Comparison of ENCODE assay signal across 10 mouse cellular contexts in genomic region chr3:98197711-98198532, GRCm38 (mm10). TPM values are rescaled to one million over a fixed set of nuclear protein-coding genes. Genes with fewer than 3 reads are reported as not detected.
A peak's percentile ranks its signal among the peaks of the same experiment; 100 is the strongest.
DNase-seq lines count a peak whose midpoint lies in the region; ATAC-seq and TF ChIP-seq lines count a peak whose summit lies in the region.
"Had no signal": no experiment of that assay in that cellular context is flagged by ENCODE, and none has a peak within 500 bp of the region (broad histone marks: within the 10 kb centered on the region; RNA-seq: fewer than 3 reads in every experiment).

No protein-coding gene starts in this region.

- H3K4me1 ChIP-seq in forebrain, embryonic 10.5 days, result peaks cover 23% of the 10 kb centered on the region
- H3K4me1 ChIP-seq in forebrain, embryonic 11.5 days (replicated peaks; ENCODE audit: control insufficient read depth, insufficient read depth, low read length), result peaks cover 3% of the 10 kb centered on the region; the same call in 1 of the 2 replicates
- H3K4me1 ChIP-seq in liver, embryonic 14.5 days (replicated peaks; ENCODE audit: control insufficient read depth in 2 of 2, insufficient read depth in 2 of 2, low read length in 1 of 2), result peaks cover 0 to 9% of the 10 kb centered on the region in 2 experiments; a peak in 1 of 4 replicates

- no peak for ATAC-seq in forebrain, embryonic 11.5 days (replicated peaks; ENCODE audit: low FRiP score)
- peak; percentile 48; the same call in 1 of the 2 replicates for ATAC-seq in liver, embryonic 14.5 days (ENCODE audit: insufficient read depth)
- ATAC-seq in granulocyte monocyte progenitor cell, adult 5-6 weeks (replicated peaks; ENCODE audit: poor library complexity, severe bottlenecking), result no peak

- 18% methylated on average over 9 of the region's 9 CpGs for WGBS in forebrain, embryonic 10.5 days
- 17% methylated on average over 9 of the region's 9 CpGs for WGBS in forebrain, embryonic 11.5 days
- WGBS in liver, embryonic 14.5 days (ENCODE audit: insufficient replicate concordance), result 45% methylated on average over 9 of the region's 9 CpGs

- TF ChIP-seq EP300 in liver, embryonic 14.5 days (IDR thresholded peaks at IDR 0.05; ENCODE audit: low read depth), result no peak

- H3K4me2 ChIP-seq in forebrain, embryonic 11.5 days (ENCODE audit: low read depth, low read length, severe bottlenecking), result no peak overlapping the region
- no peak overlapping the region for H3K4me2 ChIP-seq in liver, embryonic 14.5 days (ENCODE audit: low read depth)

- intact Hi-C loops in left cerebral cortex, postnatal 14 days (cut with DNase I), result no loop called here

- no peak overlapping the region for H3K9ac ChIP-seq in forebrain, embryonic 11.5 days (ENCODE audit: low read length)
- no peak overlapping the region for H3K9ac ChIP-seq in liver, embryonic 14.5 days (replicated peaks)

- DNase-seq in forebrain, embryonic 10.5 days (ENCODE audit: extremely low spot score, low spot score), result peak; percentile 21
- no peak for DNase-seq in forebrain, embryonic 11.5 days (ENCODE audit: low spot score)
- peak; percentile 39 for DNase-seq in retina, embryonic 14.5 days (ENCODE audit: low spot score)
- no peak for DNase-seq in retina, postnatal 1 day
- peak in 2 of 3 experiments; percentile 4 to 25 for DNase-seq in liver, embryonic 14.5 days (ENCODE audit: low read depth in 3 of 3, low spot score in 3 of 3)
- no peak for DNase-seq in left cerebral cortex, postnatal 14 days (ENCODE audit: low spot score in 2 of 2)
- no peak for DNase-seq in right cerebral cortex, postnatal 14 days
- DNase-seq: adrenal gland, postnatal 36 days had no signal

- H3K4me3 ChIP-seq in forebrain, embryonic 10.5 days, result no peak overlapping the region
- H3K4me3 ChIP-seq in forebrain, embryonic 11.5 days (ENCODE audit: low read depth, low read length), result no peak overlapping the region
- no peak overlapping the region for H3K4me3 ChIP-seq in liver, embryonic 14.5 days (ENCODE audit: insufficient read depth in 1 of 2, low read depth in 2 of 2, low read length in 2 of 2)

- H3K9me3 ChIP-seq in forebrain, embryonic 10.5 days, result no peaks in the 10 kb centered on the region
- no peaks in the 10 kb centered on the region for H3K9me3 ChIP-seq in forebrain, embryonic 11.5 days (ENCODE audit: control insufficient read depth, low read length)
- no peaks in the 10 kb centered on the region for H3K9me3 ChIP-seq in liver, embryonic 14.5 days (ENCODE audit: control insufficient read depth, low read length)

- H3K36me3 ChIP-seq in forebrain, embryonic 10.5 days (replicated peaks), result no peaks in the 10 kb centered on the region
- H3K36me3 ChIP-seq in forebrain, embryonic 11.5 days (ENCODE audit: control insufficient read depth, insufficient read depth, low read length), result no peaks in the 10 kb centered on the region
- H3K36me3 ChIP-seq in liver, embryonic 14.5 days (replicated peaks; ENCODE audit: control insufficient read depth, insufficient read depth, low read depth), result no peaks in the 10 kb centered on the region

- TF ChIP-seq CTCF in liver, embryonic 14.5 days (IDR thresholded peaks at IDR 0.05; ENCODE audit: low read depth), result no peak

- H3K27ac ChIP-seq in forebrain, embryonic 10.5 days, result peak overlapping the region; percentile 60
- H3K27ac ChIP-seq in forebrain, embryonic 11.5 days (ENCODE audit: low read depth, low read length), result no peak overlapping the region
- no peak overlapping the region for H3K27ac ChIP-seq in liver, embryonic 14.5 days

- no peaks in the 10 kb centered on the region for H3K27me3 ChIP-seq in forebrain, embryonic 10.5 days (ENCODE audit: poor library complexity, severe bottlenecking)
- no peaks in the 10 kb centered on the region for H3K27me3 ChIP-seq in forebrain, embryonic 11.5 days (ENCODE audit: control insufficient read depth, insufficient read depth, low read length)
- H3K27me3 ChIP-seq in liver, embryonic 14.5 days (ENCODE audit: control insufficient read depth, insufficient read depth, low read length), result no peaks in the 10 kb centered on the region

RNA-seq across cellular contexts. Expression of gene Reg4, which starts 24.0 kb away (rescaled TPM):
- polyA plus RNA-seq in forebrain, embryonic 10.5 days (2016; fragmentation: Nextera tagmentation; extraction: Ambion mirVana), result 0.14 TPM in 1 of 2 replicates, not detected in the other
- not detected in 2 replicates for polyA plus RNA-seq in forebrain, embryonic 11.5 days (2014; fragmentation: Nextera tagmentation; extraction: Ambion mirVana)
- polyA plus RNA-seq in liver, embryonic 14.5 days (2012; rRNA removed), result not detected in 2 replicates
- polyA plus RNA-seq in liver, embryonic 14.5 days (2014; fragmentation: Nextera tagmentation; extraction: Ambion mirVana), result not detected in 2 replicates
- not detected in 2 replicates for total RNA-seq in granulocyte monocyte progenitor cell, adult 5-6 weeks (2014; fragmentation: Nextera tagmentation)
- total RNA-seq in granulocyte monocyte progenitor cell, adult 5-6 weeks (2017), result not detected in 2 replicates
- not detected for total RNA-seq in left cerebral cortex, postnatal 14 days (2021)
- total RNA-seq: adrenal gland, postnatal 36 days had no signal
- polyA plus RNA-seq: gonadal fat pad, adult 2 months had no signal

RNA-seq across cellular contexts. Expression of gene Adam30, which starts 37.5 kb away (rescaled TPM):
- polyA plus RNA-seq in forebrain, embryonic 10.5 days (2016; fragmentation: Nextera tagmentation; extraction: Ambion mirVana), result 0.04 TPM in 1 of 2 replicates, not detected in the other
- not detected in 2 replicates for polyA plus RNA-seq in forebrain, embryonic 11.5 days (2014; fragmentation: Nextera tagmentation; extraction: Ambion mirVana)
- polyA plus RNA-seq in liver, embryonic 14.5 days (2012; rRNA removed), result not detected in 2 replicates
- polyA plus RNA-seq in liver, embryonic 14.5 days (2014; fragmentation: Nextera tagmentation; extraction: Ambion mirVana), result not detected in 2 replicates
- not detected in 2 replicates for total RNA-seq in granulocyte monocyte progenitor cell, adult 5-6 weeks (2014; fragmentation: Nextera tagmentation)
- total RNA-seq in granulocyte monocyte progenitor cell, adult 5-6 weeks (2017), result 0.86 TPM in 1 of 2 replicates, not detected in the other
- not detected for total RNA-seq in left cerebral cortex, postnatal 14 days (2021)
- total RNA-seq: adrenal gland, postnatal 36 days had no signal

Comparison
In these comparisons a context has a peak if more than half of its experiments do, and no peak if none do; other contexts are left out.
1. DNase-seq: peak in forebrain, embryonic 10.5 days (single experiment), retina, embryonic 14.5 days (single experiment) and liver, embryonic 14.5 days (2 of 3); none in forebrain, embryonic 11.5 days (single experiment), retina, postnatal 1 day (single experiment), left cerebral cortex, postnatal 14 days (0 of 2) and right cerebral cortex, postnatal 14 days (single experiment).